In the genomic region with DNA sequence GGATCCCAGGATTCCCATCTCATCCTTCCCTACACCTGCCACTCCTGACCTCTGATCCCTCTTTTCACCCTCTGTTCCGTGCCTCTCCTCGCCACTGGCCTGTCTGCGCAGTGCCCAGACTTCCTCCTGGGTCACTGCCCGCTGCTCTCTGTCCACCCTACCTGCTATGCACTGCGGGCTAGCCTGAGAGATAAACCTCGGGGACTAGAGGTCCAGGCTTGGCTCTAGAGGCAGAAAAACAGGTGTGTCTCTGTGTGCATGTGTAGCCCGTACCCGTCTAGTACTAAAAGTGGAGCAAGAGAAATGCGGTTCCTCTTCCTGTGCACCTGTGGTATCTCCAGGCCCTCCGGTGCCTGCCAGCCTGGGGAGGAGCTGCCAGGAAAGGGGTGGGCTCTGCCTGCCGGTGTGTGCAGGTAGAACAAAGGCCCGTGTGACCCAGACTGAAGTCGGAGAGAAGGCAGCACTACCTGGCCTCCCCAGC, we compare ENCODE assay signal across 8 mouse cellular contexts. TPM values are rescaled to one million over a fixed set of nuclear protein-coding genes. Genes with fewer than 3 reads are reported as not detected.
DNase-seq lines count a peak whose midpoint lies in the region; ATAC-seq lines count a peak whose summit lies in the region.

No protein-coding gene starts in this region.

- no peak for ATAC-seq in hindbrain, embryonic 13.5 days (ENCODE audit: low FRiP score)
- no peak for ATAC-seq in limb, embryonic 15.5 days (ENCODE audit: insufficient number of reproducible peaks, low FRiP score, low TSS enrichment, low read depth)

- H3K4me3 ChIP-seq in hindbrain, embryonic 13.5 days = peak overlapping the region; percentile 73
- H3K4me3 ChIP-seq in limb, embryonic 15.5 days = peak overlapping the region; percentile 87

- peak overlapping the region; percentile 90 for H3K27ac ChIP-seq in hindbrain, embryonic 13.5 days
- no peak overlapping the region for H3K27ac ChIP-seq in limb, embryonic 15.5 days

- H3K9me3 ChIP-seq in hindbrain, embryonic 13.5 days = no peaks in the 10 kb centered on the region
- no peaks in the 10 kb centered on the region for H3K9me3 ChIP-seq in limb, embryonic 15.5 days

- peak overlapping the region; percentile 86 for H3K9ac ChIP-seq in hindbrain, embryonic 13.5 days
- peak overlapping the region; percentile 76 for H3K9ac ChIP-seq in limb, embryonic 15.5 days

- no peaks in the 10 kb centered on the region for H3K36me3 ChIP-seq in hindbrain, embryonic 13.5 days
- H3K36me3 ChIP-seq in limb, embryonic 15.5 days = no peaks in the 10 kb centered on the region

- H3K4me2 ChIP-seq in hindbrain, embryonic 13.5 days = peak overlapping the region; percentile 96
- H3K4me2 ChIP-seq in limb, embryonic 15.5 days = peak overlapping the region; percentile 95

- peaks cover 69% of the 10 kb centered on the region for H3K4me1 ChIP-seq in hindbrain, embryonic 13.5 days (replicated peaks)
- H3K4me1 ChIP-seq in limb, embryonic 15.5 days = peaks cover 69% of the 10 kb centered on the region

- no peaks in the 10 kb centered on the region for H3K27me3 ChIP-seq in hindbrain, embryonic 13.5 days
- H3K27me3 ChIP-seq in limb, embryonic 15.5 days = no peaks in the 10 kb centered on the region

- peak; percentile 25 to 39 for DNase-seq in spleen, adult 18-20 months
- DNase-seq in spleen, adult 12 weeks (ENCODE audit: low spot score) = no peak
- DNase-seq in cerebellum, postnatal 25 days = peak; percentile 70
- peak; percentile 66 for DNase-seq in naive thymus-derived CD4-positive, alpha-beta T cell, adult 2 months (ENCODE audit: low read depth)
- DNase-seq in retina, postnatal 1 day = no peak
- no peak for DNase-seq in frontal cortex, postnatal 36 days (ENCODE audit: low spot score in 2 of 2)

- WGBS in hindbrain, embryonic 13.5 days = 0% methylated on average over 13 of the region's 13 CpGs
- WGBS in limb, embryonic 15.5 days = 3% methylated on average over 13 of the region's 13 CpGs

RNA-seq across cellular contexts. Expression of a gene that starts 1.1 kb away (rescaled TPM):
- 9.3 and 10.0 TPM in 2 replicates for polyA plus RNA-seq in hindbrain, embryonic 13.5 days (2015; fragmentation: Nextera tagmentation; extraction: Ambion mirVana)
- polyA plus RNA-seq in limb, embryonic 15.5 days (2015; fragmentation: Nextera tagmentation; extraction: Ambion mirVana) = 6.5 and 8.1 TPM in 2 replicates

Comparison
In these comparisons a context has a peak if more than half of its experiments do, and no peak if none do; other contexts are left out.
1. DNase-seq: peak in spleen, adult 18-20 months (2 of 2), cerebellum, postnatal 25 days (2 of 2) and naive thymus-derived CD4-positive, alpha-beta T cell, adult 2 months (single experiment); none in spleen, adult 12 weeks (single experiment), retina, postnatal 1 day (single experiment) and frontal cortex, postnatal 36 days (0 of 2).